Mouse (Mus musculus): ENCODE measurements around the gene Hikeshi. TPM values are rescaled to one million over a fixed set of nuclear protein-coding genes. Genes with fewer than 3 reads are reported as not detected.

Gene Hikeshi
- total RNA-seq (2012; rRNA removed) = 66.6 and 69.2 TPM in 2 replicates
- 126 and 128 TPM in 2 replicates for total RNA-seq (2014; rRNA removed)
- polyA plus RNA-seq (2012; ENCODE audit: insufficient read length, low read depth) = 53.3 and 67.5 TPM in 2 replicates

DNA sequence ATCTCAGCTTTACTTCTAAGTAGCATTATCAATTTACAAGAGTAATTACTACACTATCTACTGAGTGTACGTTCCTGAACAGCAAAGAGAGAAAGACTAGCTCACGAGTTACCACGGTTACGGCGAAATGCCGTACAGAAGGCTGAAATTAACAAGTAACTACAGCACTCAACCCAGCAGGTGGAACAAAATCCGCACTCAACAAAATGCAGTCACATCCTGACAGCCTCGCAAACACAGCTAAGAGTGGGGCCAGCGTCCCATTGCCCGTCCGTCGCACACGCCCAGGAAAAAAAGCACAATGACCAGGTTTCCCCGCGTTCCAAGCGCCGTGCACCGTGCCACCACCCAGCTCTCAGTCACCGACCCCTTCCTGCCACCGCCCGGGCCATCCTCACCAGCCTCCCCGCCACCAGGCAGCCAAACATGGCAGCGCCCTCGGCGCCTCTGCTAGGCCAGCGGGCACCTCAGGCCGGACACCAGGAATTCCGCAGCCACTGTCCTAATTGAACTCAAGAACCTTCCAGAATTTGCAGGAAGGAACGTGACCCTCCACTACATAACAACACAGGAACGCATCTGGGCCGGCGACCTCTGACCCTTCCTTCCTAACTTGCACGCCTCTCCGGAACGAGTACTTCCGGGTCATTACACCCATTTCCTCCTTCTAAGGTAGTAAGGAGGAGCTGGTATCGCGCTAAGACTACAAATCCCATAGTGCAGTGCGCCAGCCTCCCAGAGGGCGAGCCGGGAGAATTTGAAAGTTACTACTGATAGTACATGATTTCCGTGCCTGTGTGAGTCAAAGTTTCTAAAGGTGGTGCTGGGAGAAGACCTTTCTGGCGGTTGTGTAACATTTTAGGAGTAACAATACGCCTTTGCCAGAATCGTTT, at the start of gene Hikeshi:
Gene Hikeshi (minus strand): TSS at position 634 of the 893 bp plus-strand sequence.
- TF ChIP-seq MAZ (IDR thresholded peaks at IDR 0.05; ENCODE audit: low read depth, low read length) (peak; percentile 52; the same call in 1 of the 2 replicates), USF2 (conservative IDR thresholded peaks at IDR 0.05; ENCODE audit: low read depth, low read length) (no peak), NELFE (IDR thresholded peaks at IDR 0.05; ENCODE audit: low read depth, low read length) (peak; percentile 85), ZNF384 (IDR thresholded peaks at IDR 0.05; ENCODE audit: low read depth, low read length) (no peak), CHD2 (IDR thresholded peaks at IDR 0.05; ENCODE audit: low read length) (peak; percentile 98), KAT2A (IDR thresholded peaks at IDR 0.05; ENCODE audit: insufficient replicate concordance, low read length) (peak; percentile 97), MAX (IDR thresholded peaks at IDR 0.05; ENCODE audit: low read length) (peak; percentile 51), POLR2A (IDR thresholded peaks at IDR 0.05; ENCODE audit: low read depth, low read length) (peak; percentile 77), POLR2AphosphoS2 (IDR thresholded peaks at IDR 0.05; ENCODE audit: low read depth, low read length) (peak; percentile 84; the same call in 1 of the 2 replicates), E2F4 (IDR thresholded peaks at IDR 0.05; ENCODE audit: insufficient replicate concordance, low read depth, low read length) (peak; percentile 97), ZMIZ1 (IDR thresholded peaks at IDR 0.05; ENCODE audit: low read depth, low read length) (peak; percentile 62; the same call in 1 of the 2 replicates), SIN3A (IDR thresholded peaks at IDR 0.05; ENCODE audit: low read length) (peak; percentile 99), IRF4 (IDR thresholded peaks at IDR 0.05; ENCODE audit: low read depth, low read length) (peak; percentile 70; the same call in 1 of the 2 replicates), RAD21 (IDR thresholded peaks at IDR 0.05; ENCODE audit: low read depth, low read length) (no peak), RCOR1 (conservative IDR thresholded peaks at IDR 0.05; ENCODE audit: low read depth, low read length) (peak; percentile 52; the same call in 1 of the 2 replicates), JUN (IDR thresholded peaks at IDR 0.05; ENCODE audit: insufficient read depth, low read depth, low read length) (no peak), BHLHE40 (IDR thresholded peaks at IDR 0.05; ENCODE audit: low read depth, low read length) (peak; percentile 74), PAX5 (IDR thresholded peaks at IDR 0.05; ENCODE audit: low read length) (no peak), MEF2A (IDR thresholded peaks at IDR 0.05; ENCODE audit: borderline replicate concordance, low read depth, low read length) (0 out of 2 replicates have a peak, but pooled peaks have one; percentile 37), MXI1 (IDR thresholded peaks at IDR 0.05; ENCODE audit: low read depth, low read length) (peak; percentile 93), EP300 (IDR thresholded peaks at IDR 0.05; ENCODE audit: low read length) (no peak), TCF12 (IDR thresholded peaks at IDR 0.05; ENCODE audit: low read depth, low read length) (peak; percentile 72), TBP (conservative IDR thresholded peaks at IDR 0.05; ENCODE audit: low read depth, low read length) (peak; percentile 89), USF1 (IDR thresholded peaks at IDR 0.05; ENCODE audit: low read depth, low read length) (no peak), CTCF (conservative IDR thresholded peaks at IDR 0.05 in 1 of 2, IDR thresholded peaks at IDR 0.05 in 1 of 2; ENCODE audit: low read depth in 2 of 2, low read length in 2 of 2) (no peak), CHD1 (IDR thresholded peaks at IDR 0.05; ENCODE audit: low read depth, low read length) (0 out of 2 replicates have a peak, but pooled peaks have one; percentile 33), SMC3 (IDR thresholded peaks at IDR 0.05; ENCODE audit: low read depth, low read length) (no peak), HCFC1 (IDR thresholded peaks at IDR 0.05; ENCODE audit: low read depth, low read length) (peak; percentile 98), JUND (conservative IDR thresholded peaks at IDR 0.05; ENCODE audit: low read depth, low read length) (0 out of 2 replicates have a peak, but pooled peaks have one; percentile 49), ELF1 (IDR thresholded peaks at IDR 0.05; ENCODE audit: low read depth, low read length) (peak; percentile 96), MYC (IDR thresholded peaks at IDR 0.05; ENCODE audit: low read depth, low read length) (peak; percentile 67), UBTF (IDR thresholded peaks at IDR 0.05; ENCODE audit: low read depth, low read length) (no peak), NRF1 (IDR thresholded peaks at IDR 0.05; ENCODE audit: low read depth, low read length) (peak; percentile 32; the same call in 1 of the 2 replicates), GABPA (IDR thresholded peaks at IDR 0.05; ENCODE audit: insufficient replicate concordance, low read depth, low read length) (peak; percentile 60; the same call in 1 of the 2 replicates), MAFK (IDR thresholded peaks at IDR 0.05; ENCODE audit: insufficient replicate concordance, low read length) (no peak), ZC3H11A (IDR thresholded peaks at IDR 0.05; ENCODE audit: low read depth, low read length) (no peak)
- Histone ChIP-seq H3K9ac (ENCODE audit: insufficient read depth, low read depth) (peak within 1 kb of the TSS; percentile 60), H3K36me3 (replicated peaks in 1 of 2; ENCODE audit: control insufficient read depth in 1 of 2, insufficient read depth in 1 of 2, low read length in 1 of 2) (peaks cover 0 to 3% of the 10 kb centered on the region in 2 experiments), H3K4me3 (replicated peaks in 1 of 3; ENCODE audit: low read depth in 2 of 3, low read length in 2 of 3, poor library complexity in 1 of 3) (peak within 1 kb of the TSS; percentile 92 to 98 (median 97)), H3K4me1 (ENCODE audit: control insufficient read depth in 1 of 2, insufficient read depth in 2 of 2) (peaks cover 0 to 20% of the 10 kb centered on the region in 2 experiments; a peak in 2 of 4 replicates), H3K9me3 (replicated peaks; ENCODE audit: low read length) (no peaks in the 10 kb centered on the region), H3K27me3 (replicated peaks) (no peaks in the 10 kb centered on the region), H3K79me2 (replicated peaks; ENCODE audit: control insufficient read depth, extremely low read depth, insufficient read depth, poor library complexity, severe bottlenecking) (peaks cover 23% of the 10 kb centered on the region), H3K27ac (ENCODE audit: insufficient read depth, low read depth) (peak within 1 kb of the TSS; percentile 33), H3K4me2 (ENCODE audit: insufficient read depth, low read depth, poor library complexity, severe bottlenecking) (peak within 1 kb of the TSS; percentile 90)
- DNase-seq (ENCODE audit: extremely low read depth) = peak; percentile 99
- dilution Hi-C loops (cut with MboI; ENCODE audit: extremely low pct_ligation_motif_present, extremely low pct_unique_long_range_greater_than_20kb, low sequenced_read_pairs) = no loop called here
- in situ Hi-C loops (cut with MboI; ENCODE audit: low pct_ligation_motif_present, low pct_unique_long_range_greater_than_20kb, low sequenced_read_pairs) = no loop called here

Measured in CH12.LX (cell line).